Mouse (Mus musculus) activated CD4-positive, CD25-positive, alpha-beta regulatory T cell, adult 4 months (primary cell): ENCODE results near the gene Cdh9. TPM values are rescaled to one million over a fixed set of nuclear protein-coding genes. Genes with fewer than 3 reads are reported as not detected.

Source experiments
- ATAC-seq: one replicate; pipeline ENCODE4 v1.8.0; 2017
- polyA plus RNA-seq, 2 experiments: library from polyadenylated mRNA; unstranded; fragments of 100-300 nt; shearing (Covaris generic); gene quantifications; one replicate each; pipeline ENCODE4 v1.2.1; 2017

Gene Cdh9
- not detected for polyA plus RNA-seq

DNA sequence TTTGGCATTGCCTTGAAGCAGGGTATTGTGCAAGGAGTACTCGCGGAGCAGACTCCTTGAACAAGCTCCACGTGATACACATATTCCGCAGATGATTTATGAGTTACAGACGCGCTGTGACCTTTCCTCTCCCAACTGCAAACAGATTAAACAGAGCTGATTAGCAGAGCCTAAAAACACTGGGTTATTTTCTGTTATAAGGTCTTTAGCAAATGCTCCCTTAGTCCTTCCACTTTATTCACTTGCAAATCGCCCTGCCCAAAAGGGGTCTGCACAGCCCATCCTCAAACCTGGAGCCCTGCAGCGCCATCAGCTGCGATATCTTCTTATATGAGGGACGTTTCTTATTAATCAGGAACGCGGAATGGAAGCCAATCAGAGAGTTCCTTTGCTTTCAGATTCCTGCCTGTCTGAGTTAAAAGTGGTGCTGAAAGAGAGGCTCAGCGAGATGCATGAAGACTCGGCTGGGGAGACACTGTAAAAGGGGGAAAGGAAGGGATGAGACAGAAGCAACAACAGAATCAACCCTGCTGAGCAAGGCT, at the start of gene Cdh9:
TSS of gene Cdh9 (plus strand) at position 287 of the 542 bp plus-strand sequence.
- no peak for ATAC-seq

- ATAC-seq, result no peak
Measured at GRCm38 (mm10) chr15:16679096-16679495, 49.5 kb upstream of the Cdh9 start.

GRCm38 (mm10) chr15:16699821-16700220, 28.7 kb upstream of the Cdh9 start:
- ATAC-seq, result no peak

GRCm38 (mm10) chr15:16702340-16702739, 26.2 kb upstream of the Cdh9 start:
- ATAC-seq, result no peak

DNA sequence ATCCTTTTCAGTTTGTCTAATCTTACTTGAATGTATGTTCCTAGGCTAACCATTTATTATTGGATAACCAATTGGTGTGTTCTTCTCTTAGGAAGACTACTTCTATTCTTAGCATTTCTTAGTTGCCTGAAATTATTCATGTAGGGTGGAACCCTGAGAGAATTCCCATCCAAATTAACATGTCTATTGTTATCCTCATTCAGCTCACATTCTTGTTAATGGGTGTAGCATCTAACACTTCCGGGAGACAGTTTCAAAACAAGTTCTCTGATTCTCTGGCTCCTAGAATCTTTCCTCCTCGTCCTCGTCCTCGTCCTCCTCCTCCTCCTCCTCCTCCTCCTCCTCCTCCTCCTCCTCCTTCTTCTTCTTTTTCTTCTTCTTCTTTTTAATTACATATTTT, 10.5 kb downstream of the Cdh9 start:
- ATAC-seq, result no peak

DNA sequence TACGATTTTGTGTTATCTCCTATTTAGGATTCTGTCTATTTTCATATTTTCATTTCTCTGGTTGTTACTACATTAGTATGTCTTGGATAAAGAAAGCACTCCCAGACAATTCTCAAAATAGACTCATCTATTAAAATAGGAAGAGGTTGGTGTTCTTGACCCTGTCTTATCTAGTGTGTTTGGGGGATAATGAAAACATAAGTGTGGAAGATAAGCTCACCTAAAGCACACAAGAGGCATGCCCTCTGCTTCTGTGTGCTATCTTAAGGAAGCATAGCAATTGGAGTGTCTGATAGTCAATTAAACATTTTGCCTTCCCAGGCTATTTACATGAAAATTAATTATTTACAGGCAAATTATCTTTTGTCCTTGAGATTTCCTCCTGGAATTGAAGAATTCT, 18.1 kb downstream of the Cdh9 start:
- no peak for ATAC-seq

GRCm38 (mm10) chr15:16763252-16763651, 34.7 kb downstream of the Cdh9 start:
- ATAC-seq, result no peak

DNA sequence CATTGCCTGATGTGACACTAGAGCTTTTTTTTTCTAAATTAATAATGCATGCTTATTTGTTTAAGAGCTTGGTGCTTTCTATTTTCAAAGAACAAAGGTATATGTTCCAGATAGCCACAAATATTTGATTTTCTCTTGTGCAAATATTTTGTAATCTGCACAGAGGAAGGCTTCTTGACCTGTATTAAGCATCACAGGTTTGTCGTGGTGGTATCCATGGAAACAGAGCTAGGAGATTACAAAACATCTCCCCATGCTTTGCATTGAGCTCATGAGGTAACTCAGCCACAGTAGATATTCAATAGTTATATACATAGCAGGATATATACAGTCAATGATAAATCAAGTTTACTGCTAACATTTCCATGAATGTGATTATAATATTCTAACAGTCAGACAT, 56.0 kb downstream of the Cdh9 start:
- ATAC-seq, result no peak

DNA sequence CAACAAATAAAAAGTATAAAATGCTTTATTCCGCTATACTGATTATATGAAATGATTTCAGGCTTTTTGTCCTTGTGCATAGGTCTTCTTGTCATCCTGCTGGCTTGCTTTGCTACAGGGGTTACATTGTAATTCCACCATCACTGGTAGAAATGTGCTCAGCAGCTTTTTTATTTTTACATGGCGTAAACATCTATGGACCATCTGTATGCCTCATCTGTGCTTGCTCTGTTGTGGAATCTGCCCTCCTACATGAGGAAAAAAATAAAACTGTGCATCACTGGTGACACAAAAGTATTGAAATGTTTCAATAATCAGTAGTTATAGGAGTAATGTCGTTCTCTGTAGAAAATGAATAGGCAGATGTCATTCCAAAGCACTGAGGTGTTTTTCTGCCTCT, 64.3 kb downstream of the Cdh9 start:
- ATAC-seq, result no peak

- ATAC-seq, result no peak
Measured at GRCm38 (mm10) chr15:16801302-16801701, 72.7 kb downstream of the Cdh9 start.

GRCm38 (mm10) chr15:16810787-16811186, 82.2 kb downstream of the Cdh9 start:
- ATAC-seq, result no peak

DNA sequence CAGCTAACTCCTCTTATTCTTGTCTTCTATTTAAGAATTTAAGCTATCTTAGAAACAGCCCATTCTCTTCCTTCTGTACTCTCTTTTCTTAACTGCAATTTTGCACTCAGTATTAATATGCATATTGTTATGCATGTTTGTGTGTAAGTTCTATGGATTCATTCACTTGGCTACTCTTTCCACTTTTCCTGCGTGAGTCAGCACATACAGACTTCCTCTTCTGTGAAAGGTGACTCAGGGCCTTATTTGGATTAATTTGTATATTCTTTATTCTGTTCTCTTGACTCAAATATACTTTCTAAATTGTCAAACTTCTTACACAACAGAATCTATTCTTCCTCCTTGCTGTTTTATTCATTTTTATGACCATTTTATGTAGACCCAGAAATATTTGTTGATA, 85.5 kb downstream of the Cdh9 start:
- no peak for ATAC-seq

DNA sequence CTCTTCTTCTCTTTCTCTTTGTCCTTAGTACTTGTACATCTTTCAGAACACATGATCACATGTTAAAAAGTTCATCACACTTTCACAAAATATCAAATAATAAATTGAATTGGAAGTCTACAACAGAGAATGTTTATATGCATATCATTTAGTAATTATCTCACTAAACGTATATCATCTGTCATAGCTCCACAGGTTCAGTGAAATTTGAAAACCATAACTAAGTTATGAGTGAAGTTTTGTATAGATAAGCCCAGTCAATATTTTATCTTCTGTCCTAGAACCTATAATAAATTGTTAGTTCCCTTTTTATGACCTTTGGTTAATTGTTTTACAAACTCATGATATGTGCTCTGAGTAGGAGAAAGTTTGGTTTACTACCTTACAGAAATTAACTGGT, 106.2 kb downstream of the Cdh9 start:
- no peak for ATAC-seq

- no peak for ATAC-seq
Measured at GRCm38 (mm10) chr15:16882542-16882941, 154.0 kb downstream of the Cdh9 start.

DNA sequence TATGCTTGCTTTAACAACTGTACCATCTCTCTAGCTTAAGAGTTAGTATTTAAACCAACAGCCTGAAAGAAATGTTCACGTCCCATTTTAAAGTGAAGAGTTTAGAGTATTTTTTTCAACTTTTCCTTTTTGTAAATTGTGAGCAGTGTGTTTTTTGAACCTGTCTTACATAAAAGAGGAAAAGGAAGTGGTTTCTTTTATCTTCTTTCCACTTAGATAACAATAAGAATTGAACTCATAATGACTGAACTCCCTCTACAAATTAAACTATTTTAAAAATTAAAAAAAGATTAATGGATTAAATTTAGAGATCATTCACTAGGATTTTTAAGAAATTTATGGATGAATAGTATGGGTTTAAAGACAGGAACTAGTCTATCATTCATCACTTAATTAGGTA, 168.1 kb downstream of the Cdh9 start:
- no peak for ATAC-seq
